Mouse (Mus musculus): ENCODE measurements around the gene Rbm33. TPM values are rescaled to one million over a fixed set of nuclear protein-coding genes. Genes with fewer than 3 reads are reported as not detected.
A peak's percentile ranks its signal among the peaks of the same experiment; 100 is the strongest.

Gene Rbm33
- polyA plus RNA-seq, 1 experiment from 2014 or later = 11.3 TPM

- H3K27me3 ChIP-seq = peaks cover 98% of the 10 kb centered on the region
- H3K9me3 ChIP-seq = no peaks in the 10 kb centered on the region
- peak overlapping the region; percentile 26 for H3K4me3 ChIP-seq
- peaks cover 29% of the 10 kb centered on the region for H3K4me1 ChIP-seq
- no peak overlapping the region for H3K27ac ChIP-seq
- no peak overlapping the region for H3K9ac ChIP-seq
- WGBS = 1% methylated on average over 15 of the region's 15 CpGs
- no peak for ATAC-seq (ENCODE audit: insufficient number of reproducible peaks, low FRiP score, low TSS enrichment, low read depth)
- peak overlapping the region; percentile 45 for H3K4me2 ChIP-seq
- no peaks in the 10 kb centered on the region for H3K36me3 ChIP-seq
Observed at GRCm38 (mm10) chr5:28466351-28466750, 149.4 kb downstream of the Rbm33 start.

- ATAC-seq (ENCODE audit: insufficient number of reproducible peaks, low FRiP score, low TSS enrichment, low read depth) = no peak
- peak within 1 kb of the TSS; percentile 45 for H3K4me2 ChIP-seq
- H3K27me3 ChIP-seq = peaks cover 93% of the 10 kb centered on the region
- H3K4me1 ChIP-seq = peaks cover 29% of the 10 kb centered on the region
- peak within 1 kb of the TSS; percentile 26 for H3K4me3 ChIP-seq
- H3K27ac ChIP-seq = no peak within 1 kb of the TSS
- no peak within 1 kb of the TSS for H3K9ac ChIP-seq
- no peaks in the 10 kb centered on the region for H3K36me3 ChIP-seq
- WGBS = under 1% methylated on average over 31 of the region's 31 CpGs
- H3K9me3 ChIP-seq = no peaks in the 10 kb centered on the region
Observed at GRCm38 (mm10) chr5:28466760-28467306, 149.9 kb downstream of the Rbm33 start, which contains the start of gene Shh. Gene Shh (minus strand): TSS chr5:28467256.

Other genes starting within 250 kb of the Rbm33 start
- gene Insig1, start 245.8 kb upstream of the Rbm33 start, polyA plus RNA-seq (2015; fragmentation: Nextera tagmentation; extraction: Ambion mirVana) = 42.7 and 48.1 TPM in 2 replicates
- not detected in 2 replicates for gene En2, start 151.4 kb upstream of the Rbm33 start, polyA plus RNA-seq (2015; fragmentation: Nextera tagmentation; extraction: Ambion mirVana)
- not detected in 2 replicates for gene Cnpy1, start 71.3 kb upstream of the Rbm33 start, polyA plus RNA-seq (2015; fragmentation: Nextera tagmentation; extraction: Ambion mirVana)
- 0.20 TPM in 1 of 2 replicates, not detected in the other for gene Shh, start 150.1 kb downstream of the Rbm33 start, polyA plus RNA-seq (2015; fragmentation: Nextera tagmentation; extraction: Ambion mirVana)